Mouse (Mus musculus) cerebellum, adult 11-12 months (tissue): ENCODE data around the gene Odf3b.

Source experiments
- DNase-seq: peaks from one replicate; pipeline ENCODE4 v3.0.0; 2022

Odf3b gene

GRCm38 (mm10) chr15:89334774-89335537 lies 44.1 kb downstream of the Odf3b start:
- no peak for DNase-seq

- no peak for DNase-seq
Measured at GRCm38 (mm10) chr15:89334271-89334670, 44.8 kb downstream of the Odf3b start, which contains the start of gene Miox. Miox (plus strand) TSS chr15:89334398.
